Mouse (Mus musculus): Measurements from ENCODE around the gene Anxa6. TPM values are rescaled to one million over a fixed set of nuclear protein-coding genes. Genes with fewer than 3 reads are reported as not detected.

Anxa6 gene
- polyA plus RNA-seq, 1 experiment from 2014 or later = 41.6 TPM

DNA sequence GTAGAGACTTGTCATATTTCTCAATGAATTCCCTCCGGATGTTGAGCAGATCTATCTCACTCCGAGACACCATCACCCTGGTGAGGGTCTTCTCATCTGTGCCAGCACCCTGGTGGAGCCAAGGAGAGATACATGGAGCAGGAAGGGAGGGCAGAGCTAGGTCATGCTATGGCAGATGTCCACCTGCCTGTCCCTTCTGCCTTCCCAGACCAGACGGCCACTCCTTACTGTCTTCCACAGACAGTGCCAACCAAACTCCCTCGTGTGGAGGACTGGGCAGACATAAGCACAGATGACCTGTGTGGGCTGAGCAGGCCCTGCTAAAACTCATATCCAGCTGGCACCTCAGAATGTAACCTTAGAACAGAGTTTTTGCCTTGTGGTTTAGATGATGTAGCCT lies 51.6 kb downstream of the Anxa6 start:
- Histone ChIP-seq H3K4me1 (ENCODE audit: control insufficient read depth, insufficient read depth, low read length) (no peaks in the 10 kb centered on the region), H3K36me3 (ENCODE audit: control insufficient read depth, insufficient read depth, low read length) (peaks cover 6% of the 10 kb centered on the region; the same call in 1 of the 2 replicates), H3K9ac (ENCODE audit: low read length) (no peak overlapping the region), H3K4me2 (ENCODE audit: low read length) (no peak overlapping the region), H3K27ac (ENCODE audit: low read depth, low read length) (no peak overlapping the region), H3K4me3 (ENCODE audit: low read depth, low read length) (no peak overlapping the region), H3K9me3 (replicated peaks; ENCODE audit: control insufficient read depth, low read length) (no peaks in the 10 kb centered on the region), H3K27me3 (replicated peaks; ENCODE audit: control insufficient read depth, insufficient read depth, low read length) (no peaks in the 10 kb centered on the region)
- DNase-seq (ENCODE audit: low spot score) (no peak), ATAC-seq (no peak)
- 94% methylated on average over 4 of the region's 4 CpGs for WGBS

DNA sequence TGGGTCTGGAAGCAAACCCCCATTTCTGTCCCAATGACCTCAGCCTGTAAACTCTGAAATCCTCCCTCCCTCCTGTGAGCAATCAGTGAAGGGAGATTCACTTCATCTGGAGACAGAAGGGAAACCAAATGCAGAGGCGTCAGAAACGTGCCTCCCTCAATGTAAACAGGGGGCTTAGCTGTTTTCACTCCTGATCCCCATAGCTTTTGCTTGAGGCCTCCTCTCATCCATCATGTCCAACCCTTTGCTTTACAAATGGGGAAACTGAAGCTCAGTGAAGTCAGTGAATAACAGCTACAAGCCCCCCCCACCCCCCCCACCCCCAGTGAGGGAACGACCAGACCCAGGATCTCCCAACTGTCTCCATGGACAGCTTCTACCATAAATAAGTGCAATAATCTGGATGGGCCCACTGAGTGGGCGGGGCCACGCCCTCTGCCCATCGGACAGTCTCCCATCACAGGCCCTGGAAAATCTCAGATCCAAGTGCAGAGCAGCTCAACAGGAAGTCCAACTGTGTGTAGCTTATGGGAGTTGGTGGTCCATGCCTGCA lies 55.8 kb downstream of the Anxa6 start:
- Histone ChIP-seq H3K4me1 (ENCODE audit: control insufficient read depth, insufficient read depth, low read length) (peaks cover 6% of the 10 kb centered on the region; the same call in 1 of the 2 replicates), H3K4me2 (ENCODE audit: low read length) (no peak overlapping the region), H3K27ac (ENCODE audit: low read depth, low read length) (no peak overlapping the region), H3K27me3 (replicated peaks; ENCODE audit: control insufficient read depth, insufficient read depth, low read length) (no peaks in the 10 kb centered on the region), H3K9me3 (replicated peaks; ENCODE audit: control insufficient read depth, low read length) (no peaks in the 10 kb centered on the region), H3K36me3 (ENCODE audit: control insufficient read depth, insufficient read depth, low read length) (peaks cover 6% of the 10 kb centered on the region; the same call in 1 of the 2 replicates), H3K9ac (ENCODE audit: low read length) (no peak overlapping the region), H3K4me3 (ENCODE audit: low read depth, low read length) (no peak overlapping the region)
- WGBS = 69% methylated on average over 6 of the region's 6 CpGs
- DNase-seq (ENCODE audit: low spot score) = no peak
- ATAC-seq = no peak

DNA sequence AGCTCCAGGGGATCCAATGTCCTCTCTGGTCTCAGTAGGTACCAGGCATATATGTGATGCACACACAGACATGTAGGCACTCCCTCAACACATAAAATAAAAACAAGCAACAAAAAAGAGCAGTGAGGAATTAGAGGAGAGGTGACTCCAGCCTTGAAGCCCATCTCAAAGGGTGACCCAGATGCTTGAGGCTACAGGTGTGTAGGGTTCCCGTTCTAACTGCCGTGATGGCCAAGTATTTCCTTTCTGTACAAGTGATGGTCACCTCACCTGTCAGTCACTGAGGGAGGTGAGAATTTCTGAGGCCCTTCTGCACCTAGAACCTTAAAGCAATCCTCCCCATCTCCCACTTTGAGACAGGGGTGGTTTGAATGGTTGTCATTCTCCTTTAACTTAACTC lies 56.9 kb downstream of the Anxa6 start:
- ATAC-seq (no peak), DNase-seq (ENCODE audit: low spot score) (no peak)
- no peak overlapping the region for H3K9ac ChIP-seq (ENCODE audit: low read length)
- peaks cover 6% of the 10 kb centered on the region; the same call in 1 of the 2 replicates for H3K4me1 ChIP-seq (ENCODE audit: control insufficient read depth, insufficient read depth, low read length)
- H3K27ac ChIP-seq (ENCODE audit: low read depth, low read length) = no peak overlapping the region
- H3K9me3 ChIP-seq (replicated peaks; ENCODE audit: control insufficient read depth, low read length) = no peaks in the 10 kb centered on the region
- H3K27me3 ChIP-seq (replicated peaks; ENCODE audit: control insufficient read depth, insufficient read depth, low read length) = no peaks in the 10 kb centered on the region
- 95% methylated on average over 2 of the region's 2 CpGs for WGBS
- no peak overlapping the region for H3K4me2 ChIP-seq (ENCODE audit: low read length)
- peaks cover 2% of the 10 kb centered on the region; the same call in 1 of the 2 replicates for H3K36me3 ChIP-seq (ENCODE audit: control insufficient read depth, insufficient read depth, low read length)
- no peak overlapping the region for H3K4me3 ChIP-seq (ENCODE audit: low read depth, low read length)

DNA sequence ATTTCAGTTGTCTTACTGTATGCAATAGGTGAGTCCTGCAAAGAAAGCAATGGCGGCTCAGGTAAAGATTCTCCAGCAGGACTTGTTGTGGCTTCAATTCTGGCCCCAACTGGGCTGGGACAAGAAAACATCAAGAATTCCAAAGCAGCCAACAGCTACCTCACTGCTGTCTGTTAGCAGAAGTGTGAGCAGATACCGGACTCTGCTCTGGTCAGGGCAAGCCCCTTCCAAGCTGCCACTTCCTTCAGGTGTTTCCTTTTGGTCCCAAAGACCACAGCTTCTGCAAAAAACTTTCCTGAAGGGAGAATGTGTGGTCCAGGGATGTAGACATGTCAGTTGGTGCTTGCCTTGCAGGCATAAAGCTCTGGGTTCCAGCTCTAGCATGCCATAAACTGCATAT lies 57.5 kb downstream of the Anxa6 start:
- WGBS = 95% methylated on average over 2 of the region's 2 CpGs
- H3K27ac ChIP-seq (ENCODE audit: low read depth, low read length) = no peak overlapping the region
- no peak for ATAC-seq
- no peak for DNase-seq (ENCODE audit: low spot score)
- no peak overlapping the region for H3K9ac ChIP-seq (ENCODE audit: low read length)
- H3K36me3 ChIP-seq (ENCODE audit: control insufficient read depth, insufficient read depth, low read length) = no peaks in the 10 kb centered on the region
- no peaks in the 10 kb centered on the region for H3K27me3 ChIP-seq (replicated peaks; ENCODE audit: control insufficient read depth, insufficient read depth, low read length)
- H3K4me3 ChIP-seq (ENCODE audit: low read depth, low read length) = no peak overlapping the region
- H3K9me3 ChIP-seq (replicated peaks; ENCODE audit: control insufficient read depth, low read length) = no peaks in the 10 kb centered on the region
- no peak overlapping the region for H3K4me2 ChIP-seq (ENCODE audit: low read length)
- H3K4me1 ChIP-seq (ENCODE audit: control insufficient read depth, insufficient read depth, low read length) = peaks cover 6% of the 10 kb centered on the region; the same call in 1 of the 2 replicates

DNA sequence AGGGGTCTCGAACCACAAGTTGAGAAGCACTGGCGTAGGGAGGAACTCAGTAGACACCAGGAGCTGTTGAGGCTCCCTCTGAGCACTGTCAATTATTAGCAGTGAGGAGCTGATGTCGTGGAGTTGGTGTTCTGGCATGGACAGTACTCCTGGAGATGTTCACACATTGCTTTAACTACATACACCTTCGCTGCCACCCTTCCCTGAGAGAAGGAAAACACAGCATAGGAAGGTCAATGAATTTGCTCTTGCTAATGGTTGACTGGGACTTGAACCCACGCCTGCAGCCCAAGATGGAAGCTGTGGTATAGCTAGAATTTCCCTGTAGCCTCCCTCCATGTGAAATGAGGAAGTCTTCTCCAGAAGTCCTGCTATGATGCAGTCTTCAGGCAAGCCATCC lies 57.9 kb downstream of the Anxa6 start:
- DNase-seq (ENCODE audit: low spot score) (no peak), ATAC-seq (no peak)
- H3K4me1 ChIP-seq (ENCODE audit: control insufficient read depth, insufficient read depth, low read length) = peaks cover 6% of the 10 kb centered on the region; the same call in 1 of the 2 replicates
- no peak overlapping the region for H3K4me2 ChIP-seq (ENCODE audit: low read length)
- no peaks in the 10 kb centered on the region for H3K27me3 ChIP-seq (replicated peaks; ENCODE audit: control insufficient read depth, insufficient read depth, low read length)
- H3K4me3 ChIP-seq (ENCODE audit: low read depth, low read length) = no peak overlapping the region
- 89% methylated on average over 5 of the region's 5 CpGs for WGBS
- H3K9ac ChIP-seq (ENCODE audit: low read length) = no peak overlapping the region
- H3K27ac ChIP-seq (ENCODE audit: low read depth, low read length) = no peak overlapping the region
- no peaks in the 10 kb centered on the region for H3K9me3 ChIP-seq (replicated peaks; ENCODE audit: control insufficient read depth, low read length)
- H3K36me3 ChIP-seq (ENCODE audit: control insufficient read depth, insufficient read depth, low read length) = no peaks in the 10 kb centered on the region

DNA sequence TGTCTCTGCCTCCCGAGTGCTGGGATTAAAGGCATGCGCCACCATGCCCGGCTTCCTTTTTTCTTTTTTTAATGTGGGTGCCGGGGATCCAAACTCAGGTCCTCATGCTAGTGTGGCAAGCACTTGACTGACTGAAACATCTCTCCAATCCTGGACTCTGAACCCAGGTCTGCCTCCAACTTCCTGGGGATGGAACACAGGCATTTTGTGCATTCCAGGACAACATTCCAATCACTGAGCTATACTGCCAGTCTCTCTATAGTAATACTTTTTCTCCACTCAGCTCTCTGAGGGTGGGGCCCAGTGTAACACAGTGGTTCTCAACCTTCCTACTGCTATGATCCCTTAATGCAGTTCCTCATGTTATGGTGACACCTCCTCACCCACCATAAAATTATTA lies 58.6 kb downstream of the Anxa6 start:
- DNase-seq (ENCODE audit: low spot score) (no peak), ATAC-seq (no peak)
- H3K4me1 ChIP-seq (ENCODE audit: control insufficient read depth, insufficient read depth, low read length) = peaks cover 6% of the 10 kb centered on the region; the same call in 1 of the 2 replicates
- no peak overlapping the region for H3K9ac ChIP-seq (ENCODE audit: low read length)
- no peak overlapping the region for H3K27ac ChIP-seq (ENCODE audit: low read depth, low read length)
- H3K27me3 ChIP-seq (replicated peaks; ENCODE audit: control insufficient read depth, insufficient read depth, low read length) = no peaks in the 10 kb centered on the region
- no peaks in the 10 kb centered on the region for H3K9me3 ChIP-seq (replicated peaks; ENCODE audit: control insufficient read depth, low read length)
- 95% methylated on average over 4 of the region's 4 CpGs for WGBS
- H3K4me2 ChIP-seq (ENCODE audit: low read length) = no peak overlapping the region
- H3K4me3 ChIP-seq (ENCODE audit: low read depth, low read length) = no peak overlapping the region
- H3K36me3 ChIP-seq (ENCODE audit: control insufficient read depth, insufficient read depth, low read length) = no peaks in the 10 kb centered on the region

DNA sequence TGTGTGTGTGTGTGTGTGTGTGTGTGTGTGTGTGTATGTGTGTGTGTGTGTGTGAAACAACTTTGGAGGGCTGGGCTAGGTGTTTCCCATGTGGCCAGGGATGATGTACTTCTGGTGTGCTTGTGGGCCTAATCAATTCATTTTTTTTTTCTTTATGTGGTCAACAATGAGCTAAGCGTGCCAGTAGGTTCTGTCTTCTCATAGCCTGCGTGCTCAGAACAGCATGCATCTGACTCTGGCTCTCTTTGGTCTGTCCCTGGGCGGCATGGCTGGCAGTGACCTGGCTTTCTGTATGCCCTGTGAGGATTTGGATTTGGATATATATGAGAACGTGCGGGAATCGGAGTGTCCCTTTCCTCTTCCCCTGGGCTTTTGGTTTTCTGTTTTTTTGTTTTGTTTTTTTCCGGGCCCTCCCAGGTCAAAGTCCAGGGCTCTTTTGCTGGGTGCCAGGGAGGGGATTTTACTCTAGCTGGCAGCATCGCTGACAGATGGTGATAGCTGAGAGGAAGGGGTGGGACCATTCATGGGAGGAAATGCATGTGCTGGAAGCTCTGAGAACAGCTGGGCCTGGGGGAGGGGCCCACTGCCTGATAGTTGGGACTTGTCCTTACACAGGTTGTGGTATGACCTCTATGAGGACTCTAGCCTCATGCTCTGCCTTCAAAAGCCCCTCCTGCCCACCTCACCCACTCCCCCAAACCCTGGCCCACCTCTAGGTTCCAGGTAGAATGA lies 59.6 kb downstream of the Anxa6 start:
- Histone ChIP-seq H3K9me3 (replicated peaks; ENCODE audit: control insufficient read depth, low read length) (no peaks in the 10 kb centered on the region), H3K27ac (ENCODE audit: low read depth, low read length) (no peak overlapping the region), H3K27me3 (replicated peaks; ENCODE audit: control insufficient read depth, insufficient read depth, low read length) (no peaks in the 10 kb centered on the region), H3K4me1 (ENCODE audit: control insufficient read depth, insufficient read depth, low read length) (peaks cover 6% of the 10 kb centered on the region; the same call in 1 of the 2 replicates), H3K9ac (ENCODE audit: low read length) (no peak overlapping the region), H3K4me3 (ENCODE audit: low read depth, low read length) (no peak overlapping the region), H3K36me3 (ENCODE audit: control insufficient read depth, insufficient read depth, low read length) (no peaks in the 10 kb centered on the region), H3K4me2 (ENCODE audit: low read length) (no peak overlapping the region)
- WGBS = 68% methylated on average over 8 of the region's 8 CpGs
- DNase-seq (ENCODE audit: low spot score) (peak; percentile 64), ATAC-seq (peak; percentile 77)

DNA sequence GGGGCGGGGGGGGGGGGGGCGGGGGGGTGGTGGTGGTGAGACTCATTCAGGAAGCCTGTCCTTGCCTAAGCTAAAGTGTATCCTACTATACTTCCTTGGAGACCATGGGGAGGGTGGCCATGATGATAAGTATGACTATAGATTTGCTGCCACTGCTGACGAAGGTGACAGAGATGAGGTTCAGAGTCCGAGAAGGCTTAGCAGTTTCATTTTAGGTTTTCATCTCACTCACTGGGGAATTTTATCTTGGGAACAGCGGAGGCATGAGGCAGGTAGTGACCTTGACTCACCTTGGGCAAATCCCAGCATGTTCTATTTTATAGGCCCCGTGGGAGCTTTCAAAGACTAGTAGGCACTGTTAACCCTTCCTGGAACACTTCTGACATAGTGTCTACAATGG lies 60.5 kb downstream of the Anxa6 start:
- H3K4me3 ChIP-seq (ENCODE audit: low read depth, low read length) = no peak overlapping the region
- ATAC-seq (no peak), DNase-seq (ENCODE audit: low spot score) (no peak)
- H3K36me3 ChIP-seq (ENCODE audit: control insufficient read depth, insufficient read depth, low read length) = no peaks in the 10 kb centered on the region
- WGBS = 69% methylated on average over 6 of the region's 6 CpGs
- H3K4me2 ChIP-seq (ENCODE audit: low read length) = no peak overlapping the region
- no peaks in the 10 kb centered on the region for H3K9me3 ChIP-seq (replicated peaks; ENCODE audit: control insufficient read depth, low read length)
- H3K27me3 ChIP-seq (replicated peaks; ENCODE audit: control insufficient read depth, insufficient read depth, low read length) = no peaks in the 10 kb centered on the region
- peaks cover 6% of the 10 kb centered on the region; the same call in 1 of the 2 replicates for H3K4me1 ChIP-seq (ENCODE audit: control insufficient read depth, insufficient read depth, low read length)
- H3K9ac ChIP-seq (ENCODE audit: low read length) = no peak overlapping the region
- no peak overlapping the region for H3K27ac ChIP-seq (ENCODE audit: low read depth, low read length)

DNA sequence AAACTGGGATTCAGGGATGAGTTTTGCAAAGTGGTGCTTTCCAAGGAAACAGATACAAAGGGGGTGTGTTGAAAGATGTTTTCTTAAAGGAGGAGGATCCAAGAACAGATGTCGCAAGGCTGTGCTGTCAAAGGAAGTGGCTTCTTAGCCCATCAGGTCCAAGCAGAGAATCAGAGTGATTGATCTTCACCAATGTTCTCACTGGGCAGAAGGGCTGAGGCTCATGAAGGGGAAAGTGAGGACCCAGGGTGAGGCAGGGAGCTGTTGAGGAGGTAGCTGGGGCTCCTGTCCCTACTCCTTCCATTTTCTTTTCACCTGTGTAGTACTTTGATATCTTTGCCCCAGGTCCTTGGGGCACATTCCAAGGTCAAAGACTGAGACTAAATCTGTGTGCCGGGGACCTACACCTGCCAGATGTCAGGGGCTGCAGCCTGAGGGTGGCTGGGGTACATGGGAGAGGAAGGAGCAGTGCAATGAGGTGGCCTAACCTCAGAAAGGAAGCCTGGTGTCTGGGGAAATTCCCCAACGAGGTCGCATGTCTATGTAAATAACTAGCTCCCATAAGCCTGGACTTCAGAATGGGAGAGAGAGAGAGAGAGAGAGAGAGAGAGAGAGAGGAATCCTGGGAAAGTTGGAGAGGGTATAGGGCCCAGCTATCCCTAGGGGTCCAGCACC lies 61.1 kb downstream of the Anxa6 start:
- Histone ChIP-seq H3K4me1 (ENCODE audit: control insufficient read depth, insufficient read depth, low read length) (peaks cover 6% of the 10 kb centered on the region; the same call in 1 of the 2 replicates), H3K27ac (ENCODE audit: low read depth, low read length) (no peak overlapping the region), H3K4me2 (ENCODE audit: low read length) (no peak overlapping the region), H3K9me3 (replicated peaks; ENCODE audit: control insufficient read depth, low read length) (no peaks in the 10 kb centered on the region), H3K4me3 (ENCODE audit: low read depth, low read length) (no peak overlapping the region), H3K27me3 (replicated peaks; ENCODE audit: control insufficient read depth, insufficient read depth, low read length) (no peaks in the 10 kb centered on the region), H3K9ac (ENCODE audit: low read length) (no peak overlapping the region), H3K36me3 (ENCODE audit: control insufficient read depth, insufficient read depth, low read length) (no peaks in the 10 kb centered on the region)
- DNase-seq (ENCODE audit: low spot score) = no peak
- WGBS = 71% methylated on average over 4 of the region's 4 CpGs
- no peak for ATAC-seq
